Comparison of ENCODE assay signal across 8 mouse cellular contexts in the genomic region with DNA sequence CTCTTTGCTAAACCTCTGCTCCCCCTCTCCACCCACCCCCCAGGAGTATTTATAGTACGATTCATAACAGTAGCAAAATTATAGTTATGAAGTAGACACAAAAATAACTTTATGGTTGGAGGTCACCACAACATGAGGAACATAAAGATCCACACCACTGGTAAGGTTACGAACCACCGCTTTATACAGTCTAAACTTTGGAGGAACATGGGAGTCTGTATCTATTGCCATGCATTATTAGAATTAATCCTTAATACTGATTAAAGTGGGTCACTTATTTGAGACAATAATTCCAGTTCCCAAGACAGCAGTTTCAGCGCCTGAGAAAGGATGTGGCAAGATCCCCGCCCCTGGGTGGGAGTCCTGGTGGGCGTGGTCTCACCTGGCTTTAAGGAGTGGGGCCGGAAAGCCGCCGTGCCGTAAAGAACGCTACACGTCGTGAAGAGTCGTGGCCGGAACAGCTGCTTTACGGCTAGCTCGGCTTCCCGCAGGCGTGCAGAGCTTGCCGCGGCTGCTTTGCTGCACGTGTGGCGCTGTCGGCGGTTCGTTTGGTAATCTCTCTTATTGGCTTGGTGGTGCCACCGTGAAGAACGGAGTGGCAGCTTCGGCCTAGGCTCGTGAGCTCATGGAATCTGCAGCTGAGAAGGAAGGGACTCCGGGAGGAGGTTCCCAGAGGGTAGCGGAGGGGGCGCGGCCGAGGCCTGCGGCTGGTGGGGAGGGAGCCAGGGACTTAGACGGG. TPM values are rescaled to one million over a fixed set of nuclear protein-coding genes. Genes with fewer than 3 reads are reported as not detected.
DNase-seq lines count a peak whose midpoint lies in the region; ATAC-seq and TF ChIP-seq lines count a peak whose summit lies in the region.

Gene Znhit6, plus strand, starts transcription at position 463 of the 739 bp plus-strand sequence.

- ATAC-seq in Patski: peak; percentile 77
- ATAC-seq in hindbrain, embryonic 13.5 days (ENCODE audit: low FRiP score): peak; percentile 93

- no peaks in the 10 kb centered on the region for H3K9me3 ChIP-seq in hindbrain, embryonic 13.5 days

- peak within 1 kb of the TSS; percentile 83 for H3K9ac ChIP-seq in hindbrain, embryonic 13.5 days

- DNase-seq in Patski (ENCODE audit: low read depth, low spot score): peak; percentile 80
- DNase-seq in cerebellum, postnatal 14 days: peak; percentile 96 to 97
- peak; percentile 92 to 93 for DNase-seq in frontal cortex, postnatal 14 days (ENCODE audit: low spot score in 2 of 2)
- DNase-seq in layer of hippocampus, postnatal 25 days (ENCODE audit: extremely low spot score in 1 of 2, low spot score in 1 of 2): peak; percentile 87 to 91
- DNase-seq in lung, postnatal 25 days (ENCODE audit: low spot score): peak; percentile 93
- DNase-seq in retina, embryonic 14.5 days (ENCODE audit: low spot score): peak; percentile 97
- peak; percentile 96 for DNase-seq in thymus, postnatal 4 days

- H3K4me2 ChIP-seq in hindbrain, embryonic 13.5 days: peak within 1 kb of the TSS; percentile 89

- no peaks in the 10 kb centered on the region for H3K27me3 ChIP-seq in Patski
- no peaks in the 10 kb centered on the region for H3K27me3 ChIP-seq in hindbrain, embryonic 13.5 days

- in situ Hi-C loops in Patski (cut with MboI; ENCODE audit: low pct_unique_long_range_greater_than_20kb): no loop called here

- H3K4me3 ChIP-seq in hindbrain, embryonic 13.5 days: peak within 1 kb of the TSS; percentile 79

- H3K36me3 ChIP-seq in hindbrain, embryonic 13.5 days: peaks cover 20% of the 10 kb centered on the region

- CTCF ChIA-PET in Patski (lab: Charles Lee): interaction anchor here (1.0 kb wide), 2 partner anchors 138 to 164 kb away, joined by 3 read pairs; no protein-coding TSS in a partner anchor

- 5% methylated on average over 37 of the region's 37 CpGs for WGBS in hindbrain, embryonic 13.5 days

- peak within 1 kb of the TSS; percentile 81 for H3K27ac ChIP-seq in hindbrain, embryonic 13.5 days

- POLR2A ChIA-PET in Patski (lab: Charles Lee): interaction anchor here (0.9 kb wide), 1 partner anchor 74 kb away, joined by 3 read pairs; the partner anchor contains the start of gene Ccn1

- peaks cover 18% of the 10 kb centered on the region for H3K4me1 ChIP-seq in hindbrain, embryonic 13.5 days (replicated peaks)

- TF ChIP-seq CTCF in Patski (IDR thresholded peaks at IDR 0.05): no peak

RNA-seq across cellular contexts. Expression of gene Znhit6, which starts in this region (rescaled TPM):
- 55.9 TPM for polyA plus RNA-seq in Patski (2021)
- 34.6 and 40.1 TPM in 2 replicates for polyA plus RNA-seq in hindbrain, embryonic 13.5 days (2015; fragmentation: Nextera tagmentation; extraction: Ambion mirVana)
- 10 to 100 TPM; 14.9 to 17.2 TPM for total RNA-seq in layer of hippocampus, postnatal 25 days (2021)

Comparison
In these comparisons a context has a peak if more than half of its experiments do, and no peak if none do; other contexts are left out.
1. Peak in every context shown above with its lines: DNase-seq, ATAC-seq, H3K4me3 ChIP-seq and H3K27ac ChIP-seq.